31 mouse cellular contexts compared by ENCODE assay signal in the genomic region with DNA sequence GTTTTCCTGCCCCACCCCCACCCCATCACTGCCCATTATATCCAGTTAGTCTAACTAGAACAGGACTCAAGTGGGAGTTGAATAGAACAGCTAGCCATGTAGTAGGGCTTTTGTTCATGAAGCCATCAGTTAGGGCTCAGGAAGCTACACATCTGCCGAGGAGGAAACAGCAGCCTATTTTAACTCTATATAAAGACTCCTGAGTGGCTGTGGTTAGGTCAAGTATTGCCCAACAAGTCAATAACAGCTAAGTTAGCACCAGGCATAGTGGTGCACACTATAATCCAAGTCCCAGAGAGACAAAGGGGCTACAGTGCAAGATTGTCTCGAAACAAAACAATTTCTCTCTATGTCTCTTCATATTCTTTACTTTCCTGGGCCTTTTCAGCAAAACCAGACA. TPM values are rescaled to one million over a fixed set of nuclear protein-coding genes. Genes with fewer than 3 reads are reported as not detected.
DNase-seq lines count a peak whose midpoint lies in the region; ATAC-seq and TF ChIP-seq lines count a peak whose summit lies in the region.
"Had no signal": no experiment of that assay in that cellular context is flagged by ENCODE, and none has a peak within 500 bp of the region (broad histone marks: within the 10 kb centered on the region; RNA-seq: fewer than 3 reads in every experiment).

No protein-coding gene starts in this region.

- no peak overlapping the region for H3K4me2 ChIP-seq in liver, embryonic 16.5 days (ENCODE audit: low read depth, low read length)
- no peak overlapping the region for H3K4me2 ChIP-seq in midbrain, embryonic 15.5 days
- H3K4me2 ChIP-seq in forebrain, embryonic 11.5 days (ENCODE audit: low read depth, low read length, severe bottlenecking) = no peak overlapping the region
- H3K4me2 ChIP-seq: embryonic facial prominence, embryonic 15.5 days; forebrain, embryonic 15.5 days; kidney, embryonic 15.5 days; limb, embryonic 13.5 days; midbrain, embryonic 13.5 days; stomach, embryonic 15.5 days had no signal

- peak; percentile 49 for DNase-seq in heart, adult 11 months
- no peak for DNase-seq in heart, adult 2 months
- no peak for DNase-seq in yolk sac, embryonic 10.5 days (ENCODE audit: low spot score)
- no peak for DNase-seq in thymus, postnatal 0 days (ENCODE audit: low spot score)
- DNase-seq in forebrain, embryonic 11.5 days (ENCODE audit: low spot score) = no peak
- DNase-seq: adrenal gland, postnatal 25 days; cerebellum, adult 2 months; cerebellum, postnatal 14 days; gastrocnemius, adult 2 months; gastrocnemius, postnatal 36 days; heart, postnatal 14 days; kidney, adult 18-20 months; kidney, postnatal 36 days; lung, adult 2 months; lung, postnatal 10 days; retina, postnatal 1 day; right cerebral cortex, postnatal 25 days; thymus, postnatal 14 days had no signal

- H3K4me1 ChIP-seq in heart, adult 2 months (ENCODE audit: control insufficient read depth, insufficient read depth, low read length) = peaks cover under 1% of the 10 kb centered on the region
- H3K4me1 ChIP-seq in liver, embryonic 16.5 days (ENCODE audit: control insufficient read depth, low read depth, low read length) = peaks cover 14% of the 10 kb centered on the region
- peaks cover 6% of the 10 kb centered on the region for H3K4me1 ChIP-seq in midbrain, embryonic 15.5 days
- peaks cover 3% of the 10 kb centered on the region; the same call in 1 of the 2 replicates for H3K4me1 ChIP-seq in forebrain, embryonic 11.5 days (replicated peaks; ENCODE audit: control insufficient read depth, insufficient read depth, low read length)

- 67% methylated on average over 2 of the region's 2 CpGs for WGBS in heart, adult 2 months
- 34% methylated on average over 2 of the region's 2 CpGs for WGBS in liver, embryonic 16.5 days (ENCODE audit: insufficient replicate concordance)
- 80% methylated on average over 2 of the region's 2 CpGs for WGBS in midbrain, embryonic 15.5 days
- 69% methylated on average over 2 of the region's 2 CpGs for WGBS in forebrain, embryonic 11.5 days

- intact Hi-C loops in heart, adult 2 months (cut with DNase I) = no loop called here

- TF ChIP-seq POLR2A in heart, adult 2 months (IDR thresholded peaks at IDR 0.05; ENCODE audit: insufficient read depth, low read depth, low read length) = no peak

- peaks cover 5% of the 10 kb centered on the region; the same call in 1 of the 2 replicates for H3K36me3 ChIP-seq in heart, adult 2 months (ENCODE audit: control insufficient read depth, insufficient read depth, low read length)
- peaks cover 9% of the 10 kb centered on the region for H3K36me3 ChIP-seq in liver, embryonic 16.5 days (ENCODE audit: control insufficient read depth, insufficient read depth)
- peaks cover 16% of the 10 kb centered on the region for H3K36me3 ChIP-seq in midbrain, embryonic 15.5 days (replicated peaks)
- peaks cover 3% of the 10 kb centered on the region; the same call in 1 of the 2 replicates for H3K36me3 ChIP-seq in forebrain, embryonic 11.5 days (ENCODE audit: control insufficient read depth, insufficient read depth, low read length)

- H3K27me3 ChIP-seq in heart, adult 2 months (ENCODE audit: control insufficient read depth, insufficient read depth, low read length) = no peaks in the 10 kb centered on the region
- H3K27me3 ChIP-seq in liver, embryonic 16.5 days (ENCODE audit: control insufficient read depth, insufficient read depth, low read depth, low read length) = no peaks in the 10 kb centered on the region
- H3K27me3 ChIP-seq in midbrain, embryonic 15.5 days (replicated peaks) = no peaks in the 10 kb centered on the region
- no peaks in the 10 kb centered on the region for H3K27me3 ChIP-seq in forebrain, embryonic 11.5 days (ENCODE audit: control insufficient read depth, insufficient read depth, low read length)
- H3K27me3 ChIP-seq: embryonic facial prominence, embryonic 15.5 days; forebrain, embryonic 15.5 days; kidney, embryonic 15.5 days; limb, embryonic 13.5 days; midbrain, embryonic 13.5 days; Patski; stomach, embryonic 15.5 days had no signal

- no peaks in the 10 kb centered on the region for H3K79me2 ChIP-seq in heart, adult 2 months (replicated peaks; ENCODE audit: control insufficient read depth, insufficient read depth, low read length)

- H3K9me3 ChIP-seq in liver, embryonic 16.5 days (replicated peaks; ENCODE audit: control insufficient read depth, low read length) = no peaks in the 10 kb centered on the region
- no peaks in the 10 kb centered on the region for H3K9me3 ChIP-seq in midbrain, embryonic 15.5 days
- no peaks in the 10 kb centered on the region for H3K9me3 ChIP-seq in forebrain, embryonic 11.5 days (ENCODE audit: control insufficient read depth, low read length)
- H3K9me3 ChIP-seq: embryonic facial prominence, embryonic 10.5 days; embryonic facial prominence, embryonic 15.5 days; forebrain, embryonic 15.5 days; G1E; kidney, embryonic 15.5 days; limb, embryonic 13.5 days; midbrain, embryonic 13.5 days; stomach, embryonic 15.5 days had no signal

- H3K4me3 ChIP-seq in heart, adult 2 months = no peak overlapping the region
- H3K4me3 ChIP-seq in liver, embryonic 16.5 days (ENCODE audit: low read depth, low read length) = no peak overlapping the region
- H3K4me3 ChIP-seq in midbrain, embryonic 15.5 days = no peak overlapping the region
- H3K4me3 ChIP-seq in forebrain, embryonic 11.5 days (ENCODE audit: low read depth, low read length) = no peak overlapping the region
- H3K4me3 ChIP-seq: embryonic facial prominence, embryonic 10.5 days; embryonic facial prominence, embryonic 15.5 days; forebrain, embryonic 15.5 days; gastrocnemius, adult 2 months; kidney, embryonic 15.5 days; limb, embryonic 13.5 days; midbrain, embryonic 13.5 days; stomach, embryonic 15.5 days had no signal

- H3K9ac ChIP-seq in heart, adult 2 months (ENCODE audit: low read depth, low read length) = no peak overlapping the region
- no peak overlapping the region for H3K9ac ChIP-seq in liver, embryonic 16.5 days (ENCODE audit: low read depth, low read length)
- H3K9ac ChIP-seq in midbrain, embryonic 15.5 days = no peak overlapping the region
- no peak overlapping the region for H3K9ac ChIP-seq in forebrain, embryonic 11.5 days (ENCODE audit: low read length)
- H3K9ac ChIP-seq: embryonic facial prominence, embryonic 15.5 days; forebrain, embryonic 15.5 days; kidney, embryonic 15.5 days; limb, embryonic 13.5 days; midbrain, embryonic 13.5 days; stomach, embryonic 15.5 days had no signal

- no peak for TF ChIP-seq CTCF in heart, adult 2 months (IDR thresholded peaks at IDR 0.05)

- ATAC-seq in hematopoietic stem cell, adult 5-6 weeks (replicated peaks in 1 of 2; ENCODE audit: insufficient read depth in 1 of 2, low FRiP score in 2 of 2, low TSS enrichment in 1 of 2, low read depth in 1 of 2, poor library complexity in 2 of 2, severe bottlenecking in 2 of 2) = peak; percentile 43 to 56; a peak in 3 of 4 replicates
- peak; percentile 64 for ATAC-seq in liver, embryonic 16.5 days (ENCODE audit: low read depth)
- ATAC-seq in midbrain, embryonic 15.5 days (replicated peaks) = no peak
- ATAC-seq in forebrain, embryonic 11.5 days (replicated peaks; ENCODE audit: low FRiP score) = no peak
- ATAC-seq: forebrain, embryonic 15.5 days; hindbrain, embryonic 16.5 days; midbrain, embryonic 13.5 days; Patski had no signal

- no peak for TF ChIP-seq EP300 in heart, adult 2 months (IDR thresholded peaks at IDR 0.05; ENCODE audit: insufficient read depth, low read depth, low read length)

- no peak overlapping the region for H3K27ac ChIP-seq in heart, adult 2 months
- peak overlapping the region; percentile 19; the same call in 1 of the 2 replicates for H3K27ac ChIP-seq in liver, embryonic 16.5 days (ENCODE audit: low read length)
- H3K27ac ChIP-seq in midbrain, embryonic 15.5 days = no peak overlapping the region
- H3K27ac ChIP-seq in forebrain, embryonic 11.5 days (ENCODE audit: low read depth, low read length) = no peak overlapping the region
- H3K27ac ChIP-seq: embryonic facial prominence, embryonic 10.5 days; embryonic facial prominence, embryonic 15.5 days; forebrain, embryonic 15.5 days; gastrocnemius, adult 2 months; kidney, embryonic 15.5 days; limb, embryonic 13.5 days; midbrain, embryonic 13.5 days; stomach, embryonic 15.5 days had no signal

RNA-seq across cellular contexts. Expression of gene Bphl, which starts 5.4 kb away (rescaled TPM):
- total RNA-seq in heart, adult 2 months (2021) = 10 to 100 TPM; 32.5 to 35.3 TPM
- 29.8 and 43.3 TPM in 2 replicates for polyA plus RNA-seq in heart, adult 2 months (2012; rRNA removed)
- total RNA-seq in hematopoietic stem cell, adult 5-6 weeks (2017) = 21.3 and 29.8 TPM in 2 replicates
- 57.9 and 62.6 TPM in 2 replicates for polyA plus RNA-seq in liver, embryonic 16.5 days (2015; fragmentation: Nextera tagmentation; extraction: Ambion mirVana)
- polyA plus RNA-seq in thymus, postnatal 0 days (2015; fragmentation: Nextera tagmentation; extraction: Ambion mirVana) = 64.5 and 68.7 TPM in 2 replicates
- polyA plus RNA-seq in midbrain, embryonic 15.5 days (2015; fragmentation: Nextera tagmentation; extraction: Ambion mirVana) = 35.4 and 36.8 TPM in 2 replicates
- polyA plus RNA-seq in forebrain, embryonic 11.5 days (2014; fragmentation: Nextera tagmentation; extraction: Ambion mirVana) = 33.3 and 33.8 TPM in 2 replicates

RNA-seq across cellular contexts. Expression of gene Serpinb6a, which starts 29.4 kb away (rescaled TPM):
- 100 to 1,000 TPM; 104 to 111 TPM for total RNA-seq in heart, adult 2 months (2021)
- polyA plus RNA-seq in heart, adult 2 months (2012; rRNA removed) = 51.2 and 79.7 TPM in 2 replicates
- total RNA-seq in hematopoietic stem cell, adult 5-6 weeks (2017) = 32.1 and 38.1 TPM in 2 replicates
- polyA plus RNA-seq in liver, embryonic 16.5 days (2015; fragmentation: Nextera tagmentation; extraction: Ambion mirVana) = 15.9 and 17.2 TPM in 2 replicates
- 73.8 and 89.4 TPM in 2 replicates for polyA plus RNA-seq in thymus, postnatal 0 days (2015; fragmentation: Nextera tagmentation; extraction: Ambion mirVana)
- 29.1 and 33.9 TPM in 2 replicates for polyA plus RNA-seq in midbrain, embryonic 15.5 days (2015; fragmentation: Nextera tagmentation; extraction: Ambion mirVana)
- 31.8 and 39.1 TPM in 2 replicates for polyA plus RNA-seq in forebrain, embryonic 11.5 days (2014; fragmentation: Nextera tagmentation; extraction: Ambion mirVana)

RNA-seq across cellular contexts. Expression of gene Ripk1, which starts 29.9 kb away (rescaled TPM):
- total RNA-seq in heart, adult 2 months (2021) = 1 to 10 TPM; 7.0 to 7.4 TPM
- 2.0 and 3.5 TPM in 2 replicates for polyA plus RNA-seq in heart, adult 2 months (2012; rRNA removed)
- total RNA-seq in hematopoietic stem cell, adult 5-6 weeks (2017) = 64.7 and 66.1 TPM in 2 replicates
- polyA plus RNA-seq in liver, embryonic 16.5 days (2015; fragmentation: Nextera tagmentation; extraction: Ambion mirVana) = 10.3 and 10.5 TPM in 2 replicates
- polyA plus RNA-seq in thymus, postnatal 0 days (2015; fragmentation: Nextera tagmentation; extraction: Ambion mirVana) = 12.9 and 13.5 TPM in 2 replicates
- 6.2 and 6.7 TPM in 2 replicates for polyA plus RNA-seq in midbrain, embryonic 15.5 days (2015; fragmentation: Nextera tagmentation; extraction: Ambion mirVana)
- polyA plus RNA-seq in forebrain, embryonic 11.5 days (2014; fragmentation: Nextera tagmentation; extraction: Ambion mirVana) = 9.8 and 11.3 TPM in 2 replicates

RNA-seq across cellular contexts. Expression of gene Tubb2a, which starts 45.8 kb away (rescaled TPM):
- total RNA-seq in heart, adult 2 months (2021) = 10 to 100 TPM; 42.9 to 64.1 TPM
- 95.2 and 122 TPM in 2 replicates for polyA plus RNA-seq in heart, adult 2 months (2012; rRNA removed)
- 4.8 and 7.3 TPM in 2 replicates for total RNA-seq in hematopoietic stem cell, adult 5-6 weeks (2017)
- 66.2 and 68.2 TPM in 2 replicates for polyA plus RNA-seq in liver, embryonic 16.5 days (2015; fragmentation: Nextera tagmentation; extraction: Ambion mirVana)
- polyA plus RNA-seq in thymus, postnatal 0 days (2015; fragmentation: Nextera tagmentation; extraction: Ambion mirVana) = 204 and 248 TPM in 2 replicates
- 3,188 and 3,263 TPM in 2 replicates for polyA plus RNA-seq in midbrain, embryonic 15.5 days (2015; fragmentation: Nextera tagmentation; extraction: Ambion mirVana)
- polyA plus RNA-seq in forebrain, embryonic 11.5 days (2014; fragmentation: Nextera tagmentation; extraction: Ambion mirVana) = 185 and 229 TPM in 2 replicates

Comparison
In these comparisons a context has a peak if more than half of its experiments do, and no peak if none do; other contexts are left out.
1. ATAC-seq: peak in hematopoietic stem cell, adult 5-6 weeks (2 of 2) and liver, embryonic 16.5 days (single experiment); none in midbrain, embryonic 15.5 days (single experiment) and forebrain, embryonic 11.5 days (single experiment).